Mouse (Mus musculus) neural tube, embryonic 14.5 days (tissue): ENCODE results near the gene Galt. TPM values are rescaled to one million over a fixed set of nuclear protein-coding genes. Genes with fewer than 3 reads are reported as not detected.
"Not testable (repeated sequence)": the region's sequence is repeated elsewhere in the genome, so short reads cannot be mapped to it uniquely, and the experiment has no call there.

ENCODE experiments used
- ATAC-seq: fragments of 200-750 bp; cut with Nextera tagmentation; 2 replicates; pipeline ENCODE4 v1.8.0; 2017; ENCODE audit warnings: low read depth, mild to moderate bottlenecking, moderate TSS enrichment, moderate library complexity
- H3K27ac ChIP-seq: fragments of 300-500 bp; sonication (generic); 2 replicates; pipeline ENCODE4 v1.5.1; 2014; ENCODE audit warnings: low read depth, mild to moderate bottlenecking, control low read depth, low read length, moderate library complexity, mixed read lengths
- H3K27me3 ChIP-seq: fragments of 300-500 bp; sonication (generic); 2 replicates; pipeline ENCODE4 v1.6.1; 2014; ENCODE audit warnings: low read length; ENCODE audit not compliant: control insufficient read depth, insufficient read depth
- H3K36me3 ChIP-seq: fragments of 300-500 bp; sonication (generic); 2 replicates; pipeline ENCODE4 v1.6.1; 2014; ENCODE audit warnings: low read length, mixed read lengths; ENCODE audit not compliant: control insufficient read depth, insufficient read depth
- H3K4me1 ChIP-seq: fragments of 300-500 bp; sonication (generic); 2 replicates; pipeline ENCODE4 v1.6.1; 2014; ENCODE audit warnings: low read length; ENCODE audit not compliant: control insufficient read depth, insufficient read depth
- H3K4me2 ChIP-seq: fragments of 300-500 bp; sonication (generic); 2 replicates; pipeline ENCODE4 v1.6.1; 2014; ENCODE audit warnings: mild to moderate bottlenecking, low read depth, low read length, control low read depth
- H3K4me3 ChIP-seq: fragments of 300-500 bp; sonication (generic); 2 replicates; pipeline ENCODE4 v1.5.1; 2014; ENCODE audit warnings: low read depth, low read length, control low read depth, mixed read lengths
- H3K9ac ChIP-seq: fragments of 300-500 bp; sonication (generic); replicated peaks from 2 replicates; pipeline ENCODE4 v1.6.1; 2014; ENCODE audit warnings: low read depth, mild to moderate bottlenecking, control low read depth, low read length, mixed read lengths
- H3K9me3 ChIP-seq: fragments of 300-500 bp; sonication (generic); 2 replicates; pipeline ENCODE4 v1.6.1; 2016; ENCODE audit warnings: low read length; ENCODE audit not compliant: control insufficient read depth
- WGBS: fragments of 180-500 bp; shearing (Covaris S2); extraction: QIAGEN DNeasy Blood & Tissue Kit; methylation state at CpG from one replicate; pipeline ENCODE4 v1.1.7; 2014; 5-methylcytosine and 5-hydroxymethylcytosine counted together
- polyA plus RNA-seq: library from polyadenylated mRNA; unstranded; fragments of >200 nt; fragmentation: Nextera tagmentation; extraction: Ambion mirVana; gene quantifications from 2 replicates; pipeline ENCODE4 v1.2.1, GENCODE M21; 2014

Galt gene
- polyA plus RNA-seq, 1 experiment from 2014 or later: 53.5 TPM

GRCm38 (mm10) chr4:41781271-41781670 is 26.2 kb downstream of the Galt start:
- H3K9ac ChIP-seq, ATAC-seq: not testable (repeated sequence)

GRCm38 (mm10) chr4:41781748-41782485 is 26.9 kb downstream of the Galt start:
- H3K9me3 ChIP-seq, H3K4me1 ChIP-seq, ATAC-seq, H3K36me3 ChIP-seq, H3K4me2 ChIP-seq, H3K9ac ChIP-seq, H3K27ac ChIP-seq, H3K27me3 ChIP-seq, H3K4me3 ChIP-seq: not testable (repeated sequence)
- WGBS: 17% methylated on average over 16 of the region's 21 CpGs

More at GRCm38 (mm10) chr4:41781271-41781670, 26.2 kb downstream of the Galt start:
- H3K27ac ChIP-seq, H3K9me3 ChIP-seq, H3K4me2 ChIP-seq, H3K27me3 ChIP-seq, H3K4me3 ChIP-seq, H3K36me3 ChIP-seq, H3K4me1 ChIP-seq: not testable (repeated sequence)
- 25% methylated on average over 7 of the region's 9 CpGs for WGBS

- H3K4me1 ChIP-seq, H3K9me3 ChIP-seq, H3K27me3 ChIP-seq, H3K4me2 ChIP-seq, H3K9ac ChIP-seq, ATAC-seq, H3K36me3 ChIP-seq, H3K4me3 ChIP-seq, H3K27ac ChIP-seq: not testable (repeated sequence)
- WGBS: 20% methylated on average over 4 of the region's 4 CpGs
These were observed 27.7 kb downstream of the Galt start for GRCm38 (mm10) chr4:41782711-41783110.

GRCm38 (mm10) chr4:41783197-41783596 is 28.2 kb downstream of the Galt start:
- not testable (repeated sequence) for ATAC-seq, H3K4me3 ChIP-seq
- WGBS: 30% methylated on average over 3 of the region's 3 CpGs

More at GRCm38 (mm10) chr4:41783197-41783596, 28.2 kb downstream of the Galt start:
- H3K36me3 ChIP-seq, H3K27ac ChIP-seq, H3K4me1 ChIP-seq, H3K4me2 ChIP-seq, H3K9ac ChIP-seq, H3K9me3 ChIP-seq, H3K27me3 ChIP-seq: not testable (repeated sequence)

Other genes starting within 250 kb of the Galt start
- gene 1110017D15Rik, start 237.9 kb upstream of the Galt start, polyA plus RNA-seq: 5.3 and 13.7 TPM in 2 replicates
- 18.8 and 23.5 TPM in 2 replicates for gene Fam219a, start 185.7 kb upstream of the Galt start, polyA plus RNA-seq
- 1.7 and 1.9 TPM in 2 replicates for gene Dnaic1, start 185.5 kb upstream of the Galt start, polyA plus RNA-seq
- gene Enho, start 114.9 kb upstream of the Galt start, polyA plus RNA-seq: 109 and 134 TPM in 2 replicates
- 15.6 and 19.9 TPM in 2 replicates for gene Cntfr, start 58.1 kb upstream of the Galt start, polyA plus RNA-seq
- 26.2 and 47.2 TPM in 2 replicates for gene Il11ra1, start 55.2 kb upstream of the Galt start, polyA plus RNA-seq
- 61.3 and 65.5 TPM in 2 replicates for gene Rpp25l, start 41.7 kb upstream of the Galt start, polyA plus RNA-seq
- gene Dctn3, start 32.1 kb upstream of the Galt start, polyA plus RNA-seq: 259 and 281 TPM in 2 replicates
- 1.4 and 1.8 TPM in 2 replicates for gene Arid3c, start 24.1 kb upstream of the Galt start, polyA plus RNA-seq
- 77.6 and 89.3 TPM in 2 replicates for gene Sigmar1, start 929 bp downstream of the Galt start, polyA plus RNA-seq
- 239 and 281 TPM in 2 replicates for gene Ccl27a, start 19.0 kb downstream of the Galt start, polyA plus RNA-seq
- gene Gm21541, start 148.4 kb downstream of the Galt start, polyA plus RNA-seq: not detected in 2 replicates
- gene Gm20878, start 186.3 kb downstream of the Galt start, polyA plus RNA-seq: 7.2 and 7.5 TPM in 2 replicates
- 1.7 and 2.5 TPM in 2 replicates for gene Fam205a4, start 210.8 kb downstream of the Galt start, polyA plus RNA-seq